Mouse (Mus musculus) kidney, adult 2 months (tissue): ENCODE data around the gene Cnot2. TPM values are rescaled to one million over a fixed set of nuclear protein-coding genes. Genes with fewer than 3 reads are reported as not detected.

Source experiments
- DNase-seq: peaks from one replicate; pipeline ENCODE4 v3.0.0; 2021
- H3K27ac ChIP-seq: fragments of 200-500 bp; 2 replicates; pipeline ENCODE4 v1.5.1; 2012; ENCODE audit warnings: low read depth, low read length, control low read depth, inconsistent platforms; ENCODE audit not compliant: insufficient read depth
- H3K27me3 ChIP-seq: fragments of 200-500 bp; replicated peaks from 2 replicates; pipeline ENCODE4 v1.6.1; 2012; ENCODE audit warnings: mild to moderate bottlenecking, moderate library complexity, low read length, inconsistent platforms; ENCODE audit not compliant: control insufficient read depth, insufficient read depth
- H3K36me3 ChIP-seq: fragments of 200-500 bp; 2 replicates; pipeline ENCODE4 v1.6.1; 2012; ENCODE audit warnings: mild to moderate bottlenecking, moderate library complexity, low read length, inconsistent platforms; ENCODE audit not compliant: control insufficient read depth, insufficient read depth
- H3K4me1 ChIP-seq: fragments of 200-500 bp; 2 replicates; pipeline ENCODE4 v1.6.1; 2011; ENCODE audit warnings: low read length; ENCODE audit not compliant: control insufficient read depth, insufficient read depth
- H3K4me3 ChIP-seq: fragments of 200-500 bp; 2 replicates; pipeline ENCODE4 v1.5.1; 2011; ENCODE audit warnings: mild to moderate bottlenecking, low read depth, low read length, control low read depth; ENCODE audit not compliant: insufficient read depth
- CTCF ChIP-seq: fragments of 200-500 bp; conservative IDR thresholded peaks from 2 replicates; pipeline ENCODE4 v1.5.1; 2011; ENCODE audit warnings: low read depth, mild to moderate bottlenecking, control low read depth, low read length, moderate library complexity, mixed read lengths; ENCODE audit not compliant: insufficient read depth, insufficient read length
- POLR2A ChIP-seq: fragments of 200-500 bp; IDR thresholded peaks from one replicate; pipeline ENCODE4 v1.6.1; 2011; ENCODE audit warnings: low read depth, low read length, control low read depth
- WGBS: fragments of 180-500 bp; shearing (Covaris S2); methylation state at CpG from one replicate; pipeline ENCODE4 v1.1.7; 2018; 5-methylcytosine and 5-hydroxymethylcytosine counted together
- polyA plus RNA-seq: library from polyadenylated mRNA; depleted of rRNA; stranded (reverse); fragments of >200 nt; gene quantifications from 2 replicates; pipeline ENCODE4 v1.2.3, GENCODE M21; 2012; rRNA removed

The Cnot2 gene
- polyA plus RNA-seq, 1 experiment = 32.5 TPM

GRCm38 (mm10) chr10:116447176-116447575 is 134.1 kb downstream of the Cnot2 start:
- Histone ChIP-seq H3K36me3 (no peaks in the 10 kb centered on the region), H3K4me1 (no peaks in the 10 kb centered on the region), H3K4me3 (no peak overlapping the region), H3K27ac (no peak overlapping the region), H3K27me3 (no peaks in the 10 kb centered on the region)
- WGBS = 92% methylated on average over 9 of the region's 9 CpGs
- TF ChIP-seq POLR2A (no peak), CTCF (no peak)
- DNase-seq = no peak

DNA sequence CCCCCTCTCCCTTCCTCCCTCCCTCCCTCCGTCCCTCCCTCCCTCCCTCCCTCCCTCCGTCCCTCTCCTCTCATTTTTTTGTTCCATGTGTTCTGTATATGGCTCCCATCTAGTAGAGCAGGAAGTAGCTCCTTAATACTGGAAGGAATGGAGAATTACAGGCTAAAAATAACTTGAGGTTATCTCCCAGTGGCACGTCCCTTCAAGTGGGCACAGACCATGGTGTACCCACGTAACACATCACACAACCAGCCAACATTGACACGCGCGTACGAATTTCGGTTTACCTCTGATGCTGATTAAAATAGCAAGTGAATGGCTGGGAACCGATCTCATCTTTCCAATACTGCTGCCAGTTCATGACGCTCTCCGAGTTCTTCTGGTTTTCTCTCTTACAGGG is 135.3 kb downstream of the Cnot2 start:
- WGBS = 91% methylated on average over 10 of the region's 12 CpGs
- no peak overlapping the region for H3K4me3 ChIP-seq
- H3K27ac ChIP-seq = no peak overlapping the region
- no peak for DNase-seq
- H3K36me3 ChIP-seq = no peaks in the 10 kb centered on the region
- no peak for TF ChIP-seq CTCF
- TF ChIP-seq POLR2A = no peak
- no peaks in the 10 kb centered on the region for H3K27me3 ChIP-seq
- no peaks in the 10 kb centered on the region for H3K4me1 ChIP-seq

- H3K36me3 ChIP-seq = no peaks in the 10 kb centered on the region
- 94% methylated on average over 8 of the region's 8 CpGs for WGBS
- H3K4me1 ChIP-seq = no peaks in the 10 kb centered on the region
- DNase-seq = no peak
- TF ChIP-seq POLR2A (no peak), CTCF (no peak)
- no peak overlapping the region for H3K4me3 ChIP-seq
- H3K27me3 ChIP-seq = no peaks in the 10 kb centered on the region
- H3K27ac ChIP-seq = no peak overlapping the region
These were observed 136.5 kb downstream of the Cnot2 start for GRCm38 (mm10) chr10:116444826-116445225.

GRCm38 (mm10) chr10:116444371-116444770 is 136.9 kb downstream of the Cnot2 start:
- H3K27ac ChIP-seq = no peak overlapping the region
- 93% methylated on average over 10 of the region's 10 CpGs for WGBS
- no peak overlapping the region for H3K4me3 ChIP-seq
- no peaks in the 10 kb centered on the region for H3K4me1 ChIP-seq
- no peaks in the 10 kb centered on the region for H3K36me3 ChIP-seq
- DNase-seq = no peak
- TF ChIP-seq CTCF (no peak), POLR2A (no peak)
- H3K27me3 ChIP-seq = no peaks in the 10 kb centered on the region

DNA sequence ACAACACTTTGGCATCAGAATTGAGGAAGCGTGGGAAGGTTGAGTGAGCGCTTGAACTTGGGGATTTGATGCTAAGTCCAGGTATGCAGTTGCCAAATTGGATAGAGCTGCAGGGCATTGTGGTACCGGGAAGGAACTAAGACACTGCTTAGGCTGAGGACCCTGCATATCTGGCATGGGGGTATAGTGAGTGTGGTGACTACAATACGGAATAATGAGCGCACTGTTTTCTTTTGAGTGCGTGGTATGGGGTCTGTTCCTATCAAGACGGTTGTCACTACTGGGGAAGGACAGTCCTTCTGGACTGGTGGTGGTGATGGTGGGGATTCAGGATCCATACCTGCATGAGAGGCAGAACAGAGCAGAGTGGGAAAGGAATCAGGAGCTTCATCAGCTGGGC is 140.4 kb downstream of the Cnot2 start:
- no peak overlapping the region for H3K4me3 ChIP-seq
- H3K27me3 ChIP-seq = no peaks in the 10 kb centered on the region
- WGBS = 93% methylated on average over 7 of the region's 7 CpGs
- H3K27ac ChIP-seq = no peak overlapping the region
- DNase-seq = no peak
- no peaks in the 10 kb centered on the region for H3K4me1 ChIP-seq
- H3K36me3 ChIP-seq = no peaks in the 10 kb centered on the region
- TF ChIP-seq CTCF = no peak

- no peak for DNase-seq
- no peaks in the 10 kb centered on the region for H3K36me3 ChIP-seq
- no peak overlapping the region for H3K27ac ChIP-seq
- H3K27me3 ChIP-seq = no peaks in the 10 kb centered on the region
- H3K4me3 ChIP-seq = no peak overlapping the region
- WGBS = 75% methylated on average over 10 of the region's 10 CpGs
- H3K4me1 ChIP-seq = no peaks in the 10 kb centered on the region
- TF ChIP-seq POLR2A (no peak), CTCF (no peak)
These were observed 141.2 kb downstream of the Cnot2 start for GRCm38 (mm10) chr10:116440088-116440487.

- H3K36me3 ChIP-seq = no peaks in the 10 kb centered on the region
- H3K4me1 ChIP-seq = no peaks in the 10 kb centered on the region
- no peak for DNase-seq
- TF ChIP-seq CTCF = no peak
- no peak for TF ChIP-seq POLR2A
- WGBS = 80% methylated on average over 12 of the region's 12 CpGs
- no peak overlapping the region for H3K4me3 ChIP-seq
- no peaks in the 10 kb centered on the region for H3K27me3 ChIP-seq
- H3K27ac ChIP-seq = no peak overlapping the region
These were observed 145.9 kb downstream of the Cnot2 start for GRCm38 (mm10) chr10:116435455-116435854.

Other genes starting within 250 kb of the Cnot2 start
- gene Kcnmb4, start 107.6 kb downstream of the Cnot2 start, polyA plus RNA-seq = 1.2 and 1.5 TPM in 2 replicates